Mouse (Mus musculus) cerebellum, adult 2 months (tissue): ENCODE data around the gene Aip.

ENCODE experiments used
- CTCF ChIP-seq: fragments of 200-500 bp; IDR thresholded peaks from 2 replicates; pipeline ENCODE4 v1.5.1; 2011; ENCODE audit warnings: low read depth, mild to moderate bottlenecking, control low read depth, low read length, moderate library complexity, borderline replicate concordance; ENCODE audit not compliant: insufficient read depth
- POLR2A ChIP-seq: fragments of 200-500 bp; IDR thresholded peaks from 2 replicates; pipeline ENCODE4 v1.6.1; 2011; ENCODE audit warnings: low read length, control low read depth, borderline replicate concordance; ENCODE audit not compliant: insufficient read depth

DNA sequence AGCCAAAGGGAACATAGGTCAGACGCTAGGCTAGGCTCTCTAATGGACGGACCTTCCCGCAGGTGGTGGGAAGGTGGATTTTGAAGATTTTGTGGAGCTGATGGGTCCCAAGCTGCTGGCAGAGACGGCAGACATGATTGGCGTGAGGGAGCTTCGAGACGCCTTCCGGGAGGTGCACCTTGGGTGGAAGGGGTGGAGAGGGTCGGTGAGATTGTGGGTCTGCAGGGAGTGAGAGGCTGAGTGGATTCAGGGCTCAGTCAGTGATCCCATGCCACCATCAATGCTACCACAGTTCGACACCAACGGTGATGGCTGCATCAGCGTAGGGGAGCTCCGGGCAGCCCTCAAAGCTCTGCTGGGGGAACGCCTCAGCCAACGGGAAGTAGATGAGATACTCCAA is 39.5 kb downstream of the Aip start:
- TF ChIP-seq POLR2A: no peak
- TF ChIP-seq CTCF: no peak
